Mouse (Mus musculus) cortical plate, adult 2 months (tissue): ENCODE measurements around the gene Ntmt1. TPM values are rescaled to one million over a fixed set of nuclear protein-coding genes. Genes with fewer than 3 reads are reported as not detected.

ENCODE experiments used
- H3K27ac ChIP-seq: fragments of 200-500 bp; 2 replicates; pipeline ENCODE4 v1.5.1; 2012; ENCODE audit warnings: low read length, control low read depth, inconsistent platforms; ENCODE audit not compliant: insufficient read depth
- H3K4me1 ChIP-seq: fragments of 200-500 bp; 2 replicates; pipeline ENCODE4 v1.6.1; 2011; ENCODE audit warnings: low read length; ENCODE audit not compliant: control insufficient read depth, insufficient read depth
- H3K4me3 ChIP-seq: fragments of 200-500 bp; 2 replicates; pipeline ENCODE4 v1.5.1; 2011; ENCODE audit warnings: mild to moderate bottlenecking, low read length, control low read depth; ENCODE audit not compliant: insufficient read depth
- CTCF ChIP-seq: fragments of 200-500 bp; IDR thresholded peaks from 2 replicates; pipeline ENCODE4 v1.5.1; 2011; ENCODE audit warnings: mild to moderate bottlenecking, control low read depth, low read length; ENCODE audit not compliant: insufficient read depth; ENCODE audit errors: extremely low read depth
- POLR2A ChIP-seq: fragments of 200-500 bp; IDR thresholded peaks from 2 replicates; pipeline ENCODE4 v1.6.1; 2011; ENCODE audit warnings: mild to moderate bottlenecking, low read length, control low read depth; ENCODE audit not compliant: insufficient read depth; ENCODE audit errors: extremely low read depth
- polyA plus RNA-seq: library from polyadenylated mRNA; depleted of rRNA; stranded (reverse); fragments of >200 nt; gene quantifications from 2 replicates; pipeline ENCODE4 v1.2.3, GENCODE M21; 2012

Ntmt1 gene
- polyA plus RNA-seq, 1 experiment, result 47.1 TPM

GRCm38 (mm10) chr2:30821073-30821472, 13.4 kb downstream of the Ntmt1 start:
- no peak overlapping the region for H3K27ac ChIP-seq
- H3K4me3 ChIP-seq, result no peak overlapping the region
- TF ChIP-seq CTCF (0 out of 2 replicates have a peak, but pooled peaks have one; percentile 4), POLR2A (no peak)
- H3K4me1 ChIP-seq, result no peaks in the 10 kb centered on the region

- Histone ChIP-seq H3K27ac (no peak overlapping the region), H3K4me1 (peaks cover 5% of the 10 kb centered on the region; the same call in 1 of the 2 replicates), H3K4me3 (no peak overlapping the region)
- no peak for TF ChIP-seq POLR2A
- TF ChIP-seq CTCF, result no peak
Measured at GRCm38 (mm10) chr2:30822460-30822859, 14.8 kb downstream of the Ntmt1 start.

GRCm38 (mm10) chr2:30823385-30824153, 15.9 kb downstream of the Ntmt1 start:
- H3K4me1 ChIP-seq, result peaks cover 5% of the 10 kb centered on the region; the same call in 1 of the 2 replicates
- no peak overlapping the region for H3K4me3 ChIP-seq
- TF ChIP-seq CTCF (no peak), POLR2A (no peak; the same call in 1 of the 2 replicates)
- no peak overlapping the region for H3K27ac ChIP-seq

- peak overlapping the region; percentile 85 for H3K4me3 ChIP-seq
- peak; percentile 26; the same call in 1 of the 2 replicates for TF ChIP-seq CTCF
- 0 out of 2 replicates have a peak, but pooled peaks have one; percentile 15 for TF ChIP-seq POLR2A
- H3K4me1 ChIP-seq, result peaks cover 5% of the 10 kb centered on the region; the same call in 1 of the 2 replicates
- H3K27ac ChIP-seq, result no peak overlapping the region
Measured at GRCm38 (mm10) chr2:30826825-30827748, 19.5 kb downstream of the Ntmt1 start.

- peak; percentile 73 for TF ChIP-seq CTCF
- peak; percentile 66; the same call in 1 of the 2 replicates for TF ChIP-seq POLR2A
- H3K4me1 ChIP-seq, result peaks cover 5% of the 10 kb centered on the region; the same call in 1 of the 2 replicates
- peak overlapping the region; percentile 85 for H3K4me3 ChIP-seq
- H3K27ac ChIP-seq, result no peak overlapping the region; the same call in 1 of the 2 replicates
Measured at GRCm38 (mm10) chr2:30827749-30828475, 20.3 kb downstream of the Ntmt1 start.

- Histone ChIP-seq H3K4me3 (no peak overlapping the region), H3K4me1 (peaks cover 5% of the 10 kb centered on the region; the same call in 1 of the 2 replicates), H3K27ac (no peak overlapping the region)
- TF ChIP-seq CTCF, result peak; percentile 40
- no peak for TF ChIP-seq POLR2A
Measured at GRCm38 (mm10) chr2:30829315-30829714, 21.7 kb downstream of the Ntmt1 start.

GRCm38 (mm10) chr2:30830283-30830795, 22.7 kb downstream of the Ntmt1 start, which contains the start of gene Asb6:
Gene Asb6, minus strand, starts transcription at chr2:30830333.
- Histone ChIP-seq H3K4me3 (no peak within 1 kb of the TSS), H3K27ac (no peak within 1 kb of the TSS), H3K4me1 (peaks cover 5% of the 10 kb centered on the region; the same call in 1 of the 2 replicates)
- TF ChIP-seq CTCF (no peak), POLR2A (no peak)

GRCm38 (mm10) chr2:30833644-30834043, 26.0 kb downstream of the Ntmt1 start:
- Histone ChIP-seq H3K4me3 (no peak overlapping the region), H3K27ac (no peak overlapping the region), H3K4me1 (no peaks in the 10 kb centered on the region; the same call in 1 of the 2 replicates)
- TF ChIP-seq POLR2A (no peak), CTCF (no peak)
